19 mouse cellular contexts compared by ENCODE assay signal in genomic region chr2:103473362-103473761, GRCm38 (mm10).
"Had no signal": no experiment of that assay in that cellular context is flagged by ENCODE, and none has a peak within 500 bp of the region (broad histone marks: within the 10 kb centered on the region; RNA-seq: fewer than 3 reads in every experiment).

No protein-coding gene starts in this region.

- H3K9me3 ChIP-seq: midbrain, embryonic 10.5 days; midbrain, embryonic 12.5 days; neural tube, embryonic 13.5 days; neural tube, embryonic 15.5 days had no signal

- H3K27me3 ChIP-seq: midbrain, embryonic 12.5 days; neural tube, embryonic 13.5 days; neural tube, embryonic 15.5 days had no signal

- H3K27ac ChIP-seq: midbrain, embryonic 10.5 days; midbrain, embryonic 12.5 days; neural tube, embryonic 13.5 days; neural tube, embryonic 15.5 days had no signal

- H3K4me1 ChIP-seq: midbrain, embryonic 10.5 days; midbrain, embryonic 12.5 days; neural tube, embryonic 13.5 days; neural tube, embryonic 15.5 days had no signal

- H3K4me2 ChIP-seq: lung, embryonic 14.5 days; midbrain, embryonic 12.5 days; neural tube, embryonic 13.5 days; neural tube, embryonic 15.5 days had no signal

- H3K4me3 ChIP-seq: midbrain, embryonic 10.5 days; midbrain, embryonic 12.5 days; myocyte; neural tube, embryonic 13.5 days; neural tube, embryonic 15.5 days had no signal

- ATAC-seq: midbrain, embryonic 16.5 days had no signal

- H3K9ac ChIP-seq: lung, embryonic 14.5 days; midbrain, embryonic 12.5 days; neural tube, embryonic 13.5 days; neural tube, embryonic 15.5 days had no signal

- DNase-seq: lung, adult 18-20 months; lung, embryonic 14.5 days; lung, postnatal 10 days; lung, postnatal 4 days; midbrain, embryonic 14.5 days; retina, postnatal 1 day; right cerebral cortex, adult 18-20 months; right cerebral cortex, postnatal 25 days; right cerebral cortex, postnatal 4 days; spleen, adult 18-20 months; thymus, adult 18-20 months; thymus, postnatal 14 days; thymus, postnatal 36 days had no signal
